9 mouse cellular contexts compared by ENCODE assay signal in the genomic region with DNA sequence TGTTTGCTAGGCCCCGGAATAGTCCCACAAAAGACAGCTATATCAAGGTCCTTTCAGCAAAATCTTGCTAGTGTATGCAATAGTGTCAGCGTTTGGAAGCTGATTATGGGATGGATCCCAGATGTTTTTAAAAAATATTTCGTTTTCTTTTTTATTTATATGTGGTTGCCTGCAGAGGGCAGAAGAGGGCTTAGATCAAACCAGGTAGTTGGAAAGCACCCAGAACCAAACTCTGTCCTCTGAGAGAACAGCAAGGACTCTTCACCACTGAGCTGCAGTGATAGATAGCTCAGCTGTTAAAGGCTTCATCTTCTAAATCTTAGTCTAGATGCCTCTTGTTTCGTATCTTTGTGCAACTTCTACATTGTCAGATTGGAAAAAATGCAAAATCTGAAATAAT. TPM values are rescaled to one million over a fixed set of nuclear protein-coding genes. Genes with fewer than 3 reads are reported as not detected.
DNase-seq lines count a peak whose midpoint lies in the region; ATAC-seq and TF ChIP-seq lines count a peak whose summit lies in the region.
"Had no signal": no experiment of that assay in that cellular context is flagged by ENCODE, and none has a peak within 500 bp of the region (broad histone marks: within the 10 kb centered on the region; RNA-seq: fewer than 3 reads in every experiment).

No protein-coding gene starts in this region.

- no peaks in the 10 kb centered on the region for H3K9me3 ChIP-seq in heart, embryonic 12.5 days (replicated peaks)

- TF ChIP-seq POLR2A in liver, adult 2 months (IDR thresholded peaks at IDR 0.05; ENCODE audit: extremely low read depth, insufficient read depth, low read length), result no peak

- 0 out of 2 replicates have a peak, but pooled peaks have one; percentile 9 for TF ChIP-seq CTCF in liver, adult 2 months (IDR thresholded peaks at IDR 0.05; ENCODE audit: low read depth, low read length)

- H3K4me3 ChIP-seq in liver, adult 2 months (ENCODE audit: insufficient read depth, low read depth, low read length), result no peak overlapping the region
- H3K4me3 ChIP-seq in heart, embryonic 12.5 days, result no peak overlapping the region
- H3K4me3 ChIP-seq: erythroblast, embryonic 14.5 days had no signal

- H3K79me2 ChIP-seq in liver, adult 2 months (ENCODE audit: control insufficient read depth, insufficient read depth, low read length), result no peaks in the 10 kb centered on the region

- H3K27me3 ChIP-seq in liver, adult 2 months (ENCODE audit: control insufficient read depth, insufficient read depth, low read length), result no peaks in the 10 kb centered on the region
- H3K27me3 ChIP-seq in heart, embryonic 12.5 days (replicated peaks), result no peaks in the 10 kb centered on the region

- H3K9ac ChIP-seq in liver, adult 2 months (ENCODE audit: low read depth, low read length), result no peak overlapping the region
- H3K9ac ChIP-seq in heart, embryonic 12.5 days, result no peak overlapping the region

- peak; percentile 40 to 53 for DNase-seq in cerebellum, postnatal 10 days
- DNase-seq in cerebellum, adult 11-12 months, result no peak
- DNase-seq in liver, adult 2 months (ENCODE audit: extremely low read depth, low read depth, low spot score), result peak; percentile 63
- no peak for DNase-seq in liver
- peak; percentile 6 for DNase-seq in mesoderm, embryonic 11.5 days (ENCODE audit: low read depth, low spot score)
- no peak for DNase-seq in frontal cortex, postnatal 36 days (ENCODE audit: low spot score in 2 of 2)

- H3K27ac ChIP-seq in liver, adult 2 months (replicated peaks; ENCODE audit: insufficient read depth, low read depth, low read length), result no peak overlapping the region
- H3K27ac ChIP-seq in heart, embryonic 12.5 days (ENCODE audit: poor library complexity, severe bottlenecking), result no peak overlapping the region

- no peak overlapping the region for H3K4me2 ChIP-seq in heart, embryonic 12.5 days

- H3K4me1 ChIP-seq in liver, adult 2 months (ENCODE audit: control insufficient read depth, insufficient read depth, low read length), result no peaks in the 10 kb centered on the region
- no peaks in the 10 kb centered on the region for H3K4me1 ChIP-seq in heart, embryonic 12.5 days (replicated peaks)

- no peaks in the 10 kb centered on the region for H3K36me3 ChIP-seq in liver, adult 2 months (ENCODE audit: control insufficient read depth, insufficient read depth, low read length)
- no peaks in the 10 kb centered on the region for H3K36me3 ChIP-seq in heart, embryonic 12.5 days

- ATAC-seq in common myeloid progenitor, adult 5-6 weeks (replicated peaks; ENCODE audit: low read depth, poor library complexity, severe bottlenecking), result peak; percentile 71; the same call in 1 of the 2 replicates
- no peak for ATAC-seq in heart, embryonic 12.5 days (ENCODE audit: insufficient number of reproducible peaks, low FRiP score)

- 21% methylated on average over 4 of the region's 4 CpGs for WGBS in liver, adult 2 months
- WGBS in heart, embryonic 12.5 days, result 29% methylated on average over 4 of the region's 4 CpGs

RNA-seq across cellular contexts. Expression of gene Stradb, which starts 35.9 kb away (rescaled TPM):
- 16.3 and 22.6 TPM in 2 replicates for total RNA-seq in liver, adult 2 months (2014; rRNA removed)
- polyA plus RNA-seq in liver, adult 2 months (2012; rRNA removed), result 18.2 and 18.6 TPM in 2 replicates
- 7.9 and 13.1 TPM in 2 replicates for total RNA-seq in common myeloid progenitor, adult 5-6 weeks (2017)
- polyA plus RNA-seq in heart, embryonic 12.5 days (2016; fragmentation: Nextera tagmentation; extraction: Ambion mirVana), result 23.1 and 25.5 TPM in 2 replicates

RNA-seq across cellular contexts. Expression of gene Trak2, which starts 36.0 kb away (rescaled TPM):
- total RNA-seq in liver, adult 2 months (2014; rRNA removed), result 9.1 and 9.7 TPM in 2 replicates
- 5.5 and 8.6 TPM in 2 replicates for polyA plus RNA-seq in liver, adult 2 months (2012; rRNA removed)
- 21.3 and 33.3 TPM in 2 replicates for total RNA-seq in common myeloid progenitor, adult 5-6 weeks (2017)
- polyA plus RNA-seq in heart, embryonic 12.5 days (2016; fragmentation: Nextera tagmentation; extraction: Ambion mirVana), result 44.7 and 47.8 TPM in 2 replicates

Comparison
In these comparisons a context has a peak if more than half of its experiments do, and no peak if none do; other contexts are left out.
1. DNase-seq: peak in cerebellum, postnatal 10 days (2 of 2), liver, adult 2 months (single experiment) and mesoderm, embryonic 11.5 days (single experiment); none in cerebellum, adult 11-12 months (single experiment), liver (single experiment) and frontal cortex, postnatal 36 days (0 of 2).